Mouse (Mus musculus) ES-E14 (cell line): ENCODE measurements at regions not wholly inside any gene's neighbourhood (a gene's known extent, or its start where the extent isn't known, plus 50 kb on each side); places are given as distances from the start of the nearest gene placed in this dataset.

Experiments used
- CHD2 ChIP-seq: IDR thresholded peaks from 2 replicates; pipeline ENCODE4 v1.6.1; 2014; ENCODE audit warnings: mild to moderate bottlenecking, low read depth, low read length, inconsistent platforms
- HCFC1 ChIP-seq: IDR thresholded peaks from 2 replicates; pipeline ENCODE4 v1.6.1; 2012; ENCODE audit warnings: low read length, inconsistent platforms, borderline replicate concordance; ENCODE audit not compliant: insufficient read depth
- ZC3H11A ChIP-seq: IDR thresholded peaks from 2 replicates; pipeline ENCODE4 v1.6.1; 2012; ENCODE audit warnings: low read depth, mild to moderate bottlenecking, inconsistent platforms, low read length, borderline replicate concordance
- ZNF384 ChIP-seq: IDR thresholded peaks from 2 replicates; pipeline ENCODE4 v1.6.1; 2012; ENCODE audit warnings: low read depth, low read length, inconsistent platforms

DNA sequence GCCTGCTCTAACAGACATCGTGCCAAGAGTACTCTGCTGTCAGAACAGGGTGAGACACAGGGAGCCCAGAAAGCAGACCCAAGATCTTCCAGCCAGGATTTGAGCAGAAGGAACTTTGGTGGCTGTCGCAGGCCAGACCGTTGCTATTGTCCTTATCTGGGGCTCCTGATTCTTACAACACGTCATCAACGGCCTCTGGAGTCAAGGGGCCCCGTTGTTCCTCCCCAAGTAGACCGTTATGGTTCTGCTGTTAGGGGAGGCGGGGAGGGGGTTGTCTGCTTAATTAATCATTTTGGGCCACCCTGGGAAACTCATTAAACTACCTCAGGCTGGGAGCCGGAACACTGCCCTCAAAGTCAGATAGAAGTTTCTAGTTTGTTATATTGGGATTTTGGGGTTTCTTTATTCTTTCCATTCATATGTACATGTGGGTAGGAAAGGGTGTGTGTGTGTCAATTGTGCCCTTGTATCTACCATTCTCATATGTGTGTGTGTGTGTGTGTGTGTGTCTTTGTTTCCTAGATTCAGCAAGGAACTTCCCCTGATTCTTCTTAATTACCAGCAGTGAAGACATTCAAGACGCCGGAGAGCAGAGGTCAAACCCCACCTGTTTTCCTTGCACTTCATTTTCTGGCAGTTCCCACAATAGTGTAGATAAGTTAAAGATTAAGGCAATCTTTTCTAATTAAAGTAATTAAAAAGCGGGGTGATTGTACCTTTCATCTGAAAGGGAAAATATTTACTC lies 109.2 kb upstream of the Haao start:
- TF ChIP-seq HCFC1 (no peak), CHD2 (no peak), ZNF384 (no peak), ZC3H11A (no peak)
